Mouse (Mus musculus): Measurements from ENCODE around the gene Slpi.

- TF ChIP-seq CTCF (IDR thresholded peaks at IDR 0.05; ENCODE audit: low read depth, low read length) (no peak), POLR2A (IDR thresholded peaks at IDR 0.05; ENCODE audit: insufficient read depth, low read length) (no peak), EP300 (IDR thresholded peaks at IDR 0.05; ENCODE audit: insufficient read depth, low read depth, low read length) (no peak)
Measured at GRCm38 (mm10) chr2:164389020-164389419, at the start of gene Slpi.
